Mouse (Mus musculus) 3T3-L1 (cell line): ENCODE results near the gene Gm5426.
"Not testable (repeated sequence)": the region's sequence is repeated elsewhere in the genome, so short reads cannot be mapped to it uniquely, and the experiment has no call there.

Source experiments
- DNase-seq: peaks from one replicate; pipeline ENCODE4 v3.0.0-alpha.2; 2015; ENCODE audit warnings: low read depth, low spot score

Gene Gm5426

GRCm38 (mm10) chr10:96136451-96136850, at the start of gene Gm5426:
Gene Gm5426 (plus strand): TSS chr10:96136603.
- DNase-seq, result not testable (repeated sequence)

GRCm38 (mm10) chr10:96089744-96090143, 46.7 kb upstream of the Gm5426 start:
- no peak for DNase-seq

GRCm38 (mm10) chr10:96090388-96090787, 46.0 kb upstream of the Gm5426 start:
- DNase-seq, result no peak

- DNase-seq, result no peak
Measured at GRCm38 (mm10) chr10:96093890-96094531, 42.4 kb upstream of the Gm5426 start.

GRCm38 (mm10) chr10:96094559-96094958, 41.8 kb upstream of the Gm5426 start:
- DNase-seq, result no peak

- peak; percentile 37 for DNase-seq
Measured at GRCm38 (mm10) chr10:96096730-96097129, 39.7 kb upstream of the Gm5426 start.

GRCm38 (mm10) chr10:96101035-96101434, 35.4 kb upstream of the Gm5426 start:
- peak; percentile 71 for DNase-seq

- DNase-seq, result no peak
Measured at GRCm38 (mm10) chr10:96104158-96104557, 32.2 kb upstream of the Gm5426 start.

GRCm38 (mm10) chr10:96104624-96105023, 31.8 kb upstream of the Gm5426 start:
- no peak for DNase-seq

GRCm38 (mm10) chr10:96105124-96105523, 31.3 kb upstream of the Gm5426 start:
- DNase-seq, result peak; percentile 37

- no peak for DNase-seq
Measured at GRCm38 (mm10) chr10:96106972-96107720, 29.3 kb upstream of the Gm5426 start.

GRCm38 (mm10) chr10:96107825-96108224, 28.6 kb upstream of the Gm5426 start:
- DNase-seq, result peak; percentile 70

- peak; percentile 37 for DNase-seq
Measured at GRCm38 (mm10) chr10:96115325-96115724, 21.1 kb upstream of the Gm5426 start.

- no peak for DNase-seq
Measured at GRCm38 (mm10) chr10:96120821-96121220, 15.6 kb upstream of the Gm5426 start.

GRCm38 (mm10) chr10:96121249-96122010, 15.0 kb upstream of the Gm5426 start:
- peak; percentile 66 for DNase-seq

GRCm38 (mm10) chr10:96123885-96124284, 12.5 kb upstream of the Gm5426 start:
- no peak for DNase-seq

GRCm38 (mm10) chr10:96124290-96124689, 12.1 kb upstream of the Gm5426 start:
- no peak for DNase-seq

GRCm38 (mm10) chr10:96125771-96126454, 10.5 kb upstream of the Gm5426 start:
- DNase-seq, result no peak

- DNase-seq, result no peak
Measured at GRCm38 (mm10) chr10:96129213-96129612, 7.2 kb upstream of the Gm5426 start.

- DNase-seq, result no peak
Measured at GRCm38 (mm10) chr10:96130406-96130805, 6.0 kb upstream of the Gm5426 start.

- DNase-seq, result no peak
Measured at GRCm38 (mm10) chr10:96131112-96131511, 5.3 kb upstream of the Gm5426 start.

- DNase-seq, result peak; percentile 82
Measured at GRCm38 (mm10) chr10:96132161-96132560, 4.2 kb upstream of the Gm5426 start.
